Mouse (Mus musculus) erythroblast, embryonic 14.5 days (primary cell): ENCODE results near the gene Rfx2.

Source experiments
- GATA1 ChIP-seq: IDR thresholded peaks from 2 replicates; pipeline ENCODE4 v1.6.1; 2012; ENCODE audit warnings: low read length, inconsistent platforms, mixed read lengths
- TAL1 ChIP-seq: IDR thresholded peaks from 3 replicates; pipeline ENCODE4 v1.6.1; 2012; ENCODE audit warnings: low read length, inconsistent platforms, mixed read lengths

DNA sequence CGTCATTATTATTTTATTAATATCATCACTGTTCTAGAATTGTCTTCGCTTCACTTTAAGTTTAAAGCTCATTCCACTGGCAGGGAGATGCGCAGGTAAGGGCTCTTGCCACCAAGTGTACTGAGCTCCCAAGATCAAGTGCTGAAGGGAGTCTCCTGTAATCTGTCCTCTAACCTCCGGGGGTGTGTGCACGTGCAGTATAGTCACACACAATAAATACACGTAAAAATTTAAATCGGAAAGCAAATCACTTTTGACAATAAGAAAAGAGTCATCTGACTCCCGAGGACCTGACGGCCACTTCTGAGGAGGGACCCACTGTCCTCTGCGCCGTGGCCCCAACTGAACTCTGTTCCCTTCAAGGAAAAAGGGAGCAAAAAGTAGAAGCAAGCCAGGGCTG is 1.6 kb downstream of the Rfx2 start:
- TF ChIP-seq GATA1: no peak
- TF ChIP-seq TAL1: no peak
